Mouse (Mus musculus) spleen, adult 10 weeks (tissue): ENCODE measurements around the gene Map3k20. TPM values are rescaled to one million over a fixed set of nuclear protein-coding genes. Genes with fewer than 3 reads are reported as not detected.

Source experiments
- polyA plus RNA-seq: library from polyadenylated mRNA; stranded (reverse); fragments of 350-450 nt; fragmentation: Illumina TruSeq; extraction: RNeasy Lipid Tissue Mini Kit (QIAGEN cat#74804); gene quantifications from one replicate; pipeline ENCODE4 v1.2.3, GENCODE M21; 2015; ENCODE audit warnings: low replicate concordance; ENCODE audit not compliant: insufficient read depth

Map3k20 gene
- 8.8 TPM for polyA plus RNA-seq

DNA sequence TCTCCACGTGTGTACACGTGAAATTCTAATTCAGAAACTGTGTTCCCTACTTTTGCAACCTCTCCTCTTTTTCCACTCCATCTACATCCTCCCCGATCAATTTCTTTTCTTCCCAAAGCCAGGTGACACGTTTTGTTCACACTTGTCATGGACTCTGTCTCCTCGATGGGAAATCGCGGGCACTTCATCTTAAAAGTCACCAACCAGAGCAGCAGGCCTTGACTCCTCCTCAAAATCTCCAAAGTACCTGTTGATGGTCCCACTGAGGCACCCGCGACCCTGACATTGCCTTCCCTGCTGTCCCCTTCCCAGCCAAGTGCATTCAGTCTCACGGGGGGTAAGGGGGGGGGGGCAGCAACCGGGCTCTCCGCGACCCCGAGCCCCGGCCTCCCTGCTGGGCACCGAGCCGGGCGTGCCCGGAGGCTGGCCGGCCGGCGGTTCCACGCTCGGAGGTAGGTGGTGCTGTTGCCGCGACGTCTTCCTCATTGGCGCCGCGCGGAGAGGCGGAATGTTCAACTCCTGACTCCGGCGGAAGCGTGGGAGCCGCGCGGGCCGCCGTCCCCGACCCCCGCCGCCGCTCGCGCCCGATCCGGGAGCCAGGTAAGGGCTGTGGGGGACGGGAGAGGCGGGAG is at the start of gene Map3k20:
TSS of gene Map3k20 (plus strand) at position 382 of the 632 bp plus-strand sequence.

DNA sequence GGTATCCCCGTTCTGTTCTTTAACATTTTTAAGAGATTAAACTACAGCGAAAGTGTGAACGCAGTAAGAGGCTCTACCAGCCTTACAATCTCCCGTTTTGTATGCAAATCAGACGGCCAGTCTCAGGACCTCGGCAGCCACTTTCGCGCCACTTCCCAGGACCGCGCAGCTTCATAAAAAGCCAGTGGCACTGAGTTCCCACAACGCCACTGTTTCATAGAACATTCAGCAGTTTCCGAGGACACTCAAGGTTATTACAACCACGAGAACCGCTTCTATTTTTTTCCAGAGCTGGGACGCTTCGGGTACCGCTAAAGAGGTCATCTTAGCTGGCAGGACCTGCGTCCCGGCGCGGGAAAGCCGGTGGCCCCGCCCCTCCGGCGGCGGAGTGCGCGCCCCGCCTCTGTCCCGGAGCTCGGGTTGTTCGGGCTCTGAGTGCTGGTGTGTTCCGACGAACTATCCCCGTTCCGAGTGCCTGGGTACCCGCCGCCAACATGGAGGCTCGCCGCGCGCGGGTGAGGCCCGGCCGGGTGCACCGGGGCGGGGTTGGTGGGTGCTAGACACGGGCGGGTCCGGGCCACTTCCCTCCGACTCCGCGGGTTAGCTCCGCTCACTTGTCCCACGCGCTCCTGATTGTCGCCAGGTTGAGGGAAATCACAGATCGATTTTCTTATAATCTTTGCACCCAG is 190.5 kb downstream of the Map3k20 start, which contains the start of gene Cdca7:
TSS of gene Cdca7 (plus strand) at position 363 of the 689 bp plus-strand sequence.

Other genes with a start within 250 kb of the Map3k20 start
- 29.7 TPM for gene Cdca7, start 190.5 kb downstream of the Map3k20 start, polyA plus RNA-seq